ENCODE assay signal across 22 mouse cellular contexts in genomic region chr8:11347699-11348098, GRCm38 (mm10). TPM values are rescaled to one million over a fixed set of nuclear protein-coding genes. Genes with fewer than 3 reads are reported as not detected.
A peak's percentile ranks its signal among the peaks of the same experiment; 100 is the strongest.
DNase-seq lines count a peak whose midpoint lies in the region; ATAC-seq and TF ChIP-seq lines count a peak whose summit lies in the region.
"Had no signal": no experiment of that assay in that cellular context is flagged by ENCODE, and none has a peak within 500 bp of the region (broad histone marks: within the 10 kb centered on the region; RNA-seq: fewer than 3 reads in every experiment).

No protein-coding gene starts in this region.

- no peak for DNase-seq in heart, postnatal 14 days
- DNase-seq in liver, postnatal 0 days, result no peak
- no peak for DNase-seq in liver, embryonic 11.5 days (ENCODE audit: low spot score)
- DNase-seq: adrenal gland, postnatal 36 days; B cell, adult 2 months; cerebellum, adult 18-20 months; cerebellum, postnatal 36 days; gastrocnemius, postnatal 25 days; thymus, adult 18-20 months; thymus, postnatal 4 days had no signal

- H3K27ac ChIP-seq in heart, embryonic 13.5 days (replicated peaks), result peak overlapping the region; percentile 55
- H3K27ac ChIP-seq in liver, postnatal 0 days (ENCODE audit: low read depth), result no peak overlapping the region
- no peak overlapping the region for H3K27ac ChIP-seq in liver, embryonic 11.5 days (ENCODE audit: low read depth, low read length)
- peak overlapping the region; percentile 73 for H3K27ac ChIP-seq in brown adipose tissue, adult 24 weeks (replicated peaks; ENCODE audit: low read depth, low read length)
- H3K27ac ChIP-seq in midbrain, embryonic 13.5 days, result no peak overlapping the region
- H3K27ac ChIP-seq: hindbrain, embryonic 15.5 days; intestine, embryonic 15.5 days; limb, embryonic 12.5 days; liver, embryonic 15.5 days; neural tube, embryonic 15.5 days had no signal

- no peak overlapping the region for H3K9ac ChIP-seq in heart, embryonic 13.5 days
- H3K9ac ChIP-seq in liver, postnatal 0 days (replicated peaks), result no peak overlapping the region
- H3K9ac ChIP-seq in liver, embryonic 11.5 days (ENCODE audit: low read depth, low read length), result no peak overlapping the region
- no peak overlapping the region for H3K9ac ChIP-seq in midbrain, embryonic 13.5 days (replicated peaks)
- H3K9ac ChIP-seq: hindbrain, embryonic 15.5 days; intestine, embryonic 15.5 days; limb, embryonic 12.5 days; liver, embryonic 15.5 days; neural tube, embryonic 15.5 days had no signal

- H3K9me3 ChIP-seq in heart, embryonic 13.5 days, result no peaks in the 10 kb centered on the region
- no peaks in the 10 kb centered on the region for H3K9me3 ChIP-seq in liver, postnatal 0 days (ENCODE audit: low read length)
- H3K9me3 ChIP-seq in liver, embryonic 11.5 days (ENCODE audit: control insufficient read depth, low read length), result no peaks in the 10 kb centered on the region
- no peaks in the 10 kb centered on the region for H3K9me3 ChIP-seq in midbrain, embryonic 13.5 days
- H3K9me3 ChIP-seq: hindbrain, embryonic 15.5 days; intestine, embryonic 15.5 days; limb, embryonic 12.5 days; liver, embryonic 15.5 days; neural tube, embryonic 15.5 days had no signal

- TF ChIP-seq CTCF in liver, postnatal 0 days (IDR thresholded peaks at IDR 0.05; ENCODE audit: low read depth), result no peak

- peaks cover 76% of the 10 kb centered on the region for H3K4me1 ChIP-seq in heart, embryonic 13.5 days
- H3K4me1 ChIP-seq in liver, postnatal 0 days (ENCODE audit: insufficient read depth), result no peaks in the 10 kb centered on the region
- H3K4me1 ChIP-seq in liver, embryonic 11.5 days (replicated peaks; ENCODE audit: control insufficient read depth, insufficient read depth, low read length), result 0 out of 2 replicates have a peak, but pooled peaks cover 2% of the 10 kb centered on the region
- peaks cover 64% of the 10 kb centered on the region for H3K4me1 ChIP-seq in brown adipose tissue, adult 24 weeks (ENCODE audit: control insufficient read depth, insufficient read depth, insufficient read length, low read length)
- H3K4me1 ChIP-seq in midbrain, embryonic 13.5 days (replicated peaks), result no peaks in the 10 kb centered on the region
- H3K4me1 ChIP-seq: hindbrain, embryonic 15.5 days; liver, embryonic 15.5 days had no signal

- ATAC-seq in heart, embryonic 13.5 days (ENCODE audit: extremely low read depth, insufficient number of reproducible peaks, low FRiP score, low TSS enrichment), result no peak
- ATAC-seq in liver, postnatal 0 days, result no peak
- no peak for ATAC-seq in liver, embryonic 11.5 days (replicated peaks; ENCODE audit: low FRiP score)
- ATAC-seq in granulocyte monocyte progenitor cell, adult 5-6 weeks (replicated peaks; ENCODE audit: poor library complexity, severe bottlenecking), result peak; percentile 30; the same call in 1 of the 2 replicates
- ATAC-seq in midbrain, embryonic 13.5 days, result no peak
- ATAC-seq: forebrain, embryonic 14.5 days; intestine, embryonic 15.5 days; midbrain, embryonic 16.5 days had no signal

- H3K36me3 ChIP-seq in heart, embryonic 13.5 days, result peaks cover 6% of the 10 kb centered on the region; the same call in 1 of the 2 replicates
- no peaks in the 10 kb centered on the region for H3K36me3 ChIP-seq in liver, postnatal 0 days (replicated peaks; ENCODE audit: insufficient read depth, low read length)
- H3K36me3 ChIP-seq in liver, embryonic 11.5 days (ENCODE audit: control insufficient read depth, insufficient read depth, low read length), result no peaks in the 10 kb centered on the region
- no peaks in the 10 kb centered on the region for H3K36me3 ChIP-seq in midbrain, embryonic 13.5 days
- H3K36me3 ChIP-seq: hindbrain, embryonic 15.5 days; intestine, embryonic 15.5 days; limb, embryonic 12.5 days; liver, embryonic 15.5 days; neural tube, embryonic 15.5 days had no signal

- no peak overlapping the region for H3K4me3 ChIP-seq in heart, embryonic 13.5 days
- H3K4me3 ChIP-seq in liver, postnatal 0 days (ENCODE audit: low read depth, low read length), result no peak overlapping the region
- H3K4me3 ChIP-seq in liver, embryonic 11.5 days (ENCODE audit: low read depth, low read length), result no peak overlapping the region
- no peak overlapping the region for H3K4me3 ChIP-seq in brown adipose tissue, adult 24 weeks (ENCODE audit: insufficient read depth, low read depth, low read length)
- no peak overlapping the region for H3K4me3 ChIP-seq in midbrain, embryonic 13.5 days (replicated peaks)
- H3K4me3 ChIP-seq: hindbrain, embryonic 15.5 days; intestine, embryonic 15.5 days; limb, embryonic 12.5 days; liver, embryonic 15.5 days; neural tube, embryonic 15.5 days had no signal

- peak; percentile 30; the same call in 1 of the 2 replicates for TF ChIP-seq EP300 in liver, postnatal 0 days (IDR thresholded peaks at IDR 0.05; ENCODE audit: low read depth)

- intact Hi-C loops in heart, postnatal 14 days (cut with DNase I), result loop anchor here (5.0 kb wide), 1 partner anchor 35 kb away; the partner anchor contains the start of genes Col4a1 and Col4a2

- WGBS in heart, embryonic 13.5 days, result 67% methylated on average over 9 of the region's 9 CpGs
- WGBS in liver, postnatal 0 days (ENCODE audit: insufficient replicate concordance), result 70% methylated on average over 9 of the region's 9 CpGs
- WGBS in liver, embryonic 11.5 days, result 79% methylated on average over 9 of the region's 9 CpGs
- 88% methylated on average over 9 of the region's 9 CpGs for WGBS in midbrain, embryonic 13.5 days

- no peaks in the 10 kb centered on the region for H3K27me3 ChIP-seq in heart, embryonic 13.5 days (replicated peaks)
- no peaks in the 10 kb centered on the region for H3K27me3 ChIP-seq in liver, postnatal 0 days (ENCODE audit: insufficient read depth, low read length)
- H3K27me3 ChIP-seq in liver, embryonic 11.5 days (replicated peaks; ENCODE audit: control insufficient read depth, insufficient read depth, low read length), result no peaks in the 10 kb centered on the region
- no peaks in the 10 kb centered on the region for H3K27me3 ChIP-seq in midbrain, embryonic 13.5 days
- H3K27me3 ChIP-seq: hindbrain, embryonic 15.5 days; intestine, embryonic 15.5 days; limb, embryonic 12.5 days; liver, embryonic 15.5 days; neural tube, embryonic 15.5 days had no signal

- H3K4me2 ChIP-seq in heart, embryonic 13.5 days, result no peak overlapping the region
- H3K4me2 ChIP-seq in liver, postnatal 0 days (ENCODE audit: low read depth, low read length), result no peak overlapping the region
- no peak overlapping the region for H3K4me2 ChIP-seq in liver, embryonic 11.5 days
- H3K4me2 ChIP-seq in midbrain, embryonic 13.5 days (replicated peaks), result no peak overlapping the region
- H3K4me2 ChIP-seq: hindbrain, embryonic 15.5 days; intestine, embryonic 15.5 days; limb, embryonic 12.5 days; liver, embryonic 15.5 days; neural tube, embryonic 15.5 days had no signal

RNA-seq across cellular contexts. Expression of gene Col4a1, which starts 35.1 kb away (rescaled TPM):
- polyA plus RNA-seq in heart, embryonic 13.5 days (2015; fragmentation: Nextera tagmentation; extraction: Ambion mirVana), result 164 TPM in 2 replicates
- total RNA-seq in heart, postnatal 14 days (2021), result 1,000 to 10,000 TPM; 1,046 to 1,073 TPM
- polyA plus RNA-seq in liver, postnatal 0 days (2015; fragmentation: Nextera tagmentation; extraction: Ambion mirVana), result 15.8 and 22.6 TPM in 2 replicates
- polyA plus RNA-seq in liver, embryonic 11.5 days (2014; fragmentation: Nextera tagmentation; extraction: Ambion mirVana), result 40.8 and 45.7 TPM in 2 replicates
- 142 and 186 TPM in 2 replicates for polyA plus RNA-seq in brown adipose tissue, adult 24 weeks (2012; ENCODE audit: insufficient read depth, insufficient read length, missing spikeins)
- total RNA-seq in granulocyte monocyte progenitor cell, adult 5-6 weeks (2014; fragmentation: Nextera tagmentation), result not detected in 2 replicates
- 0.22 and 0.67 TPM in 2 replicates for total RNA-seq in granulocyte monocyte progenitor cell, adult 5-6 weeks (2017)
- polyA plus RNA-seq in midbrain, embryonic 13.5 days (2015; fragmentation: Nextera tagmentation; extraction: Ambion mirVana), result 61.4 and 83.4 TPM in 2 replicates
- total RNA-seq: megakaryocyte-erythroid progenitor cell, adult 5-6 weeks had no signal

RNA-seq across cellular contexts. Expression of gene Col4a2, which starts 35.1 kb away (rescaled TPM):
- 66.9 and 71.5 TPM in 2 replicates for polyA plus RNA-seq in heart, embryonic 13.5 days (2015; fragmentation: Nextera tagmentation; extraction: Ambion mirVana)
- 100 to 1,000 TPM; 570 to 571 TPM for total RNA-seq in heart, postnatal 14 days (2021)
- polyA plus RNA-seq in liver, postnatal 0 days (2015; fragmentation: Nextera tagmentation; extraction: Ambion mirVana), result 8.0 and 9.7 TPM in 2 replicates
- 12.2 and 13.1 TPM in 2 replicates for polyA plus RNA-seq in liver, embryonic 11.5 days (2014; fragmentation: Nextera tagmentation; extraction: Ambion mirVana)
- 51.1 and 77.2 TPM in 2 replicates for polyA plus RNA-seq in brown adipose tissue, adult 24 weeks (2012; ENCODE audit: insufficient read depth, insufficient read length, missing spikeins)
- 0.04 and 0.52 TPM in 2 replicates for total RNA-seq in granulocyte monocyte progenitor cell, adult 5-6 weeks (2014; fragmentation: Nextera tagmentation)
- 0.26 TPM in 1 of 2 replicates, not detected in the other for total RNA-seq in granulocyte monocyte progenitor cell, adult 5-6 weeks (2017)
- polyA plus RNA-seq in midbrain, embryonic 13.5 days (2015; fragmentation: Nextera tagmentation; extraction: Ambion mirVana), result 28.6 and 39.1 TPM in 2 replicates

Comparison
In these comparisons a context has a peak if more than half of its experiments do, and no peak if none do; other contexts are left out.
1. H3K27ac ChIP-seq: peak in heart, embryonic 13.5 days (single experiment) and brown adipose tissue, adult 24 weeks (single experiment); none in liver, postnatal 0 days (single experiment), liver, embryonic 11.5 days (single experiment) and midbrain, embryonic 13.5 days (single experiment).